Mouse (Mus musculus) kidney, embryonic 15.5 days (tissue): Measurements from ENCODE around the gene Sfmbt2. TPM values are rescaled to one million over a fixed set of nuclear protein-coding genes. Genes with fewer than 3 reads are reported as not detected.

Experiments
- ATAC-seq: fragments of 200-750 bp; cut with Nextera tagmentation; replicated peaks from 2 replicates; pipeline ENCODE4 v1.8.0; 2017; ENCODE audit warnings: moderate TSS enrichment; ENCODE audit not compliant: low FRiP score
- H3K27ac ChIP-seq: fragments of 300-500 bp; sonication (generic); 2 replicates; pipeline ENCODE4 v1.5.1; 2015; ENCODE audit warnings: mild to moderate bottlenecking, inconsistent platforms
- H3K27me3 ChIP-seq: fragments of 300-500 bp; sonication (generic); 2 replicates; pipeline ENCODE4 v1.6.1; 2015; ENCODE audit warnings: inconsistent platforms
- H3K36me3 ChIP-seq: fragments of 300-500 bp; sonication (generic); 2 replicates; pipeline ENCODE4 v1.6.1; 2015; ENCODE audit warnings: inconsistent platforms
- H3K4me1 ChIP-seq: fragments of 300-500 bp; sonication (generic); 2 replicates; pipeline ENCODE4 v1.6.1; 2015; ENCODE audit warnings: inconsistent platforms
- H3K4me2 ChIP-seq: fragments of 300-500 bp; sonication (generic); 2 replicates; pipeline ENCODE4 v1.6.1; 2015; ENCODE audit warnings: moderate library complexity, mild to moderate bottlenecking, inconsistent platforms
- H3K4me3 ChIP-seq: fragments of 300-500 bp; sonication (generic); replicated peaks from 2 replicates; pipeline ENCODE4 v1.5.1; 2015; ENCODE audit warnings: mild to moderate bottlenecking, inconsistent platforms
- H3K9ac ChIP-seq: fragments of 300-500 bp; sonication (generic); 2 replicates; pipeline ENCODE4 v1.6.1; 2015; ENCODE audit warnings: mild to moderate bottlenecking, inconsistent platforms
- H3K9me3 ChIP-seq: fragments of 300-500 bp; sonication (generic); replicated peaks from 2 replicates; pipeline ENCODE4 v1.6.1; 2016; ENCODE audit warnings: inconsistent platforms
- WGBS: fragments of 180-500 bp; shearing (Covaris S2); methylation state at CpG from one replicate; pipeline ENCODE4 v1.1.7; 2015; ENCODE audit warnings: mixed read lengths; 5-methylcytosine and 5-hydroxymethylcytosine counted together
- microRNA counts: library from miRNA; unstranded; fragments of <30 nt; microRNA quantifications from one replicate; lab custom pipeline; 2016
- microRNA-seq: library from miRNA; unstranded; fragments of <30 nt; microRNA quantifications from one replicate; pipeline ENCODE4, GENCODE M21; 2016
- polyA plus RNA-seq: library from polyadenylated mRNA; unstranded; fragments of >200 nt; fragmentation: Nextera tagmentation; extraction: Ambion mirVana; gene quantifications from 2 replicates; pipeline ENCODE4 v1.2.1, GENCODE M21; 2015

Gene Sfmbt2
- polyA plus RNA-seq, 1 experiment from 2014 or later, result 2.0 TPM

- Histone ChIP-seq H3K9ac (no peak overlapping the region), H3K9me3 (no peaks in the 10 kb centered on the region), H3K27ac (no peak overlapping the region), H3K4me1 (no peaks in the 10 kb centered on the region), H3K36me3 (no peaks in the 10 kb centered on the region), H3K4me3 (no peak overlapping the region), H3K27me3 (no peaks in the 10 kb centered on the region), H3K4me2 (no peak overlapping the region)
- no peak for ATAC-seq
- 77% methylated on average over 3 of the region's 3 CpGs for WGBS
These were observed 205.8 kb downstream of the Sfmbt2 start for GRCm38 (mm10) chr2:10575962-10576740.

GRCm38 (mm10) chr2:10582673-10583072 lies 212.4 kb downstream of the Sfmbt2 start:
- ATAC-seq, result no peak
- Histone ChIP-seq H3K4me2 (no peak overlapping the region), H3K4me1 (no peaks in the 10 kb centered on the region), H3K27ac (no peak overlapping the region), H3K27me3 (no peaks in the 10 kb centered on the region), H3K4me3 (no peak overlapping the region), H3K9ac (no peak overlapping the region), H3K9me3 (no peaks in the 10 kb centered on the region), H3K36me3 (no peaks in the 10 kb centered on the region)
- WGBS, result 89% methylated on average over 4 of the region's 4 CpGs

- no peaks in the 10 kb centered on the region for H3K27me3 ChIP-seq
- H3K9me3 ChIP-seq, result no peaks in the 10 kb centered on the region
- no peak overlapping the region for H3K27ac ChIP-seq
- WGBS, result 80% methylated on average over 5 of the region's 5 CpGs
- no peaks in the 10 kb centered on the region for H3K36me3 ChIP-seq
- H3K9ac ChIP-seq, result no peak overlapping the region
- H3K4me3 ChIP-seq, result no peak overlapping the region
- no peak overlapping the region for H3K4me2 ChIP-seq
- ATAC-seq, result no peak
- no peaks in the 10 kb centered on the region for H3K4me1 ChIP-seq
These were observed 212.8 kb downstream of the Sfmbt2 start for GRCm38 (mm10) chr2:10583103-10583502.

GRCm38 (mm10) chr2:10591310-10591709 lies 221.0 kb downstream of the Sfmbt2 start:
- Histone ChIP-seq H3K4me1 (no peaks in the 10 kb centered on the region), H3K27ac (no peak overlapping the region), H3K36me3 (no peaks in the 10 kb centered on the region), H3K9ac (no peak overlapping the region), H3K9me3 (no peaks in the 10 kb centered on the region), H3K27me3 (no peaks in the 10 kb centered on the region), H3K4me2 (no peak overlapping the region), H3K4me3 (no peak overlapping the region)
- 75% methylated on average over 5 of the region's 5 CpGs for whole genome bisulfite sequencing
- ATAC-seq, result no peak

GRCm38 (mm10) chr2:10615500-10615899 lies 245.2 kb downstream of the Sfmbt2 start:
- H3K36me3 ChIP-seq, result no peaks in the 10 kb centered on the region
- no peak overlapping the region for H3K4me2 ChIP-seq
- H3K27me3 ChIP-seq, result no peaks in the 10 kb centered on the region
- no peak overlapping the region for H3K4me3 ChIP-seq
- no peak overlapping the region for H3K9ac ChIP-seq
- H3K27ac ChIP-seq, result no peak overlapping the region
- WGBS, result 49% methylated on average over 2 of the region's 2 CpGs
- no peaks in the 10 kb centered on the region for H3K4me1 ChIP-seq
- ATAC-seq, result peak; percentile 52; the same call in 1 of the 2 replicates
- no peaks in the 10 kb centered on the region for H3K9me3 ChIP-seq

MicroRNAs encoded within 50 kb of the gene (microRNA counts, 519-probe panel; counts per million panel counts)
- 31.7 counts per million for microRNA mmu-miR-297a+mmu-miR-466f+mmu-miR-669b (lab: Ali Mortazavi, UCI)
- microRNA mmu-miR-297b-3p (lab: Ali Mortazavi, UCI), result 31.7 counts per million
- 31.7 counts per million for microRNA mmu-miR-297b-5p (lab: Ali Mortazavi, UCI)
- microRNA mmu-miR-297c (lab: Ali Mortazavi, UCI), result 31.7 counts per million
- 2,708 counts per million, percentile 63 among the panel's probes with 10 or more counts for microRNA mmu-miR-466a-3p+mmu-miR-466b-3-3p (lab: Ali Mortazavi, UCI)
- microRNA mmu-miR-466a-5p+mmu-miR-466e-5p (lab: Ali Mortazavi, UCI), result 31.7 counts per million
- 2,112 counts per million, percentile 21 among the panel's probes with 10 or more counts for microRNA mmu-miR-466c-5p (lab: Ali Mortazavi, UCI)
- microRNA mmu-miR-466d-3p (lab: Ali Mortazavi, UCI), result 2,372 counts per million, percentile 34 among the panel's probes with 10 or more counts
- microRNA mmu-miR-466d-5p (lab: Ali Mortazavi, UCI), result 2,562 counts per million, percentile 50 among the panel's probes with 10 or more counts
- 31.7 counts per million for microRNA mmu-miR-466f-5p (lab: Ali Mortazavi, UCI)
- microRNA mmu-miR-466g (lab: Ali Mortazavi, UCI), result 2,727 counts per million, percentile 64 among the panel's probes with 10 or more counts
- microRNA mmu-miR-466h (lab: Ali Mortazavi, UCI), result 31.7 counts per million
- 2,239 counts per million, percentile 26 among the panel's probes with 10 or more counts for microRNA mmu-miR-466l (lab: Ali Mortazavi, UCI)
- 2,581 counts per million, percentile 52 among the panel's probes with 10 or more counts for microRNA mmu-miR-467a (lab: Ali Mortazavi, UCI)
- 1,376 counts per million, percentile 6 among the panel's probes with 10 or more counts for microRNA mmu-miR-467b (lab: Ali Mortazavi, UCI)
- 1,763 counts per million, percentile 10 among the panel's probes with 10 or more counts for microRNA mmu-miR-467c (lab: Ali Mortazavi, UCI)
- microRNA mmu-miR-467d (lab: Ali Mortazavi, UCI), result 31.7 counts per million
- microRNA mmu-miR-467e (lab: Ali Mortazavi, UCI), result 2,423 counts per million, percentile 37 among the panel's probes with 10 or more counts
- 2,677 counts per million, percentile 61 among the panel's probes with 10 or more counts for microRNA mmu-miR-669a (lab: Ali Mortazavi, UCI)
- microRNA mmu-miR-669e (lab: Ali Mortazavi, UCI), result 2,397 counts per million, percentile 36 among the panel's probes with 10 or more counts
- 3,006 counts per million, percentile 79 among the panel's probes with 10 or more counts for microRNA mmu-miR-669f (lab: Ali Mortazavi, UCI)
- microRNA mmu-miR-669g (lab: Ali Mortazavi, UCI), result 2,017 counts per million, percentile 16 among the panel's probes with 10 or more counts
- 31.7 counts per million for microRNA mmu-miR-669h-5p (lab: Ali Mortazavi, UCI)
- microRNA mmu-miR-669i (lab: Ali Mortazavi, UCI), result 2,417 counts per million, percentile 37 among the panel's probes with 10 or more counts
- microRNA mmu-miR-669j (lab: Ali Mortazavi, UCI), result 2,518 counts per million, percentile 45 among the panel's probes with 10 or more counts
- 31.7 counts per million for microRNA mmu-miR-669m (lab: Ali Mortazavi, UCI)
- 1,421 counts per million, percentile 6 among the panel's probes with 10 or more counts for microRNA mmu-miR-669o (lab: Ali Mortazavi, UCI)

Small RNAs within 50 kb of the gene (microRNA-seq; reads per million reads assigned to microRNA genes)
- gene Gm22051 (not detected), gene Gm22072 (not detected), gene Gm22091 (not detected), gene Gm22166 (not detected), gene Gm22239 (0.59 reads per million), gene Gm22626 (not detected), gene Gm22635 (not detected), gene Gm22677 (not detected), gene Gm22678 (not detected), gene Gm22775 (not detected), gene Gm22925 (not detected), gene Gm23108 (not detected), gene Gm23288 (not detected), gene Gm23542 (not detected), gene Gm23569 (not detected), gene Gm23571 (not detected), gene Gm23578 (not detected), gene Gm23651 (not detected), gene Gm23988 (not detected), gene Gm24028 (not detected), gene Gm24167 (not detected), gene Gm24315 (not detected), gene Gm24342 (not detected), gene Gm24488 (not detected), gene Gm24640 (not detected), gene Gm24673 (not detected), gene Gm24761 (not detected), gene Gm24806 (not detected), gene Gm25022 (not detected), gene Gm25158 (not detected), gene Gm25263 (0.44 reads per million), gene Gm25285 (not detected), gene Gm25316 (not detected), gene Gm25451 (not detected), gene Gm25673 (not detected), gene Gm25680 (not detected), gene Gm25701 (not detected), gene Gm25753 (not detected), gene Gm25943 (not detected), gene Gm26060 (not detected), gene Gm26073 (not detected), gene Gm26092 (not detected), gene Gm26156 (not detected), gene Gm26229 (not detected), gene Gm26398 (0.59 reads per million), gene Gm26426 (not detected), gene Gm26431 (not detected), gene Gm26491 (not detected), gene Mir297a-2 (4.7 reads per million, percentile 23 among the genes with 10 or more reads in this experiment), gene Mir297a-3 (not detected), gene Mir297a-4 (not detected), gene Mir297b (not detected), gene Mir297c (not detected), gene Mir466 (not detected), gene Mir466b-1 (not detected), gene Mir466b-2 (not detected), gene Mir466b-3 (0.89 reads per million), gene Mir466b-4 (not detected), gene Mir466b-5 (not detected), gene Mir466b-6 (not detected), gene Mir466b-7 (not detected), gene Mir466b-8 (not detected), gene Mir466c-1 (not detected), gene Mir466c-2 (not detected), gene Mir466d (not detected), gene Mir466e (not detected), gene Mir466f-1 (not detected), gene Mir466f-2 (not detected), gene Mir466f-3 (not detected), gene Mir466g (not detected), gene Mir466h (0.74 reads per million), gene Mir466l (0.59 reads per million), gene Mir466m (not detected), gene Mir466n (21.6 reads per million, percentile 40 among the genes with 10 or more reads in this experiment), gene Mir466o (1.0 reads per million), gene Mir466p (not detected), gene Mir467a-1 (not detected), gene Mir467a-10 (not detected), gene Mir467a-2 (not detected), gene Mir467a-3 (not detected), gene Mir467a-4 (not detected), gene Mir467a-5 (not detected), gene Mir467a-6 (not detected), gene Mir467a-7 (not detected), gene Mir467a-8 (not detected), gene Mir467a-9 (not detected), gene Mir467b (2.5 reads per million, percentile 12 among the genes with 10 or more reads in this experiment), gene Mir467c (1,580 reads per million, percentile 82 among the genes with 10 or more reads in this experiment), gene Mir467d (1,626 reads per million, percentile 82 among the genes with 10 or more reads in this experiment), gene Mir467e (1,512 reads per million, percentile 82 among the genes with 10 or more reads in this experiment), gene Mir669a-1 (not detected), gene Mir669a-10 (not detected), gene Mir669a-11 (not detected), gene Mir669a-12 (not detected), gene Mir669a-2 (not detected), gene Mir669a-3 (not detected), gene Mir669a-4 (not detected), gene Mir669a-5 (not detected), gene Mir669a-6 (not detected), gene Mir669a-7 (not detected), gene Mir669a-8 (not detected), gene Mir669a-9 (not detected), gene Mir669b (not detected), gene Mir669c (110 reads per million, percentile 57 among the genes with 10 or more reads in this experiment), gene Mir669d (not detected), gene Mir669d-2 (not detected), gene Mir669e (17.8 reads per million, percentile 37 among the genes with 10 or more reads in this experiment), gene Mir669f (1.3 reads per million), gene Mir669g (not detected), gene Mir669h (3.8 reads per million, percentile 20 among the genes with 10 or more reads in this experiment), gene Mir669i (not detected), gene Mir669j (not detected), gene Mir669k (not detected), gene Mir669l (343 reads per million, percentile 70 among the genes with 10 or more reads in this experiment), gene Mir669m-1 (not detected), gene Mir669m-2 (not detected), gene Mir669o (424 reads per million, percentile 72 among the genes with 10 or more reads in this experiment), gene Mir669p-1 (not detected), gene Mir669p-2 (not detected)

Other genes starting within 250 kb of the Sfmbt2 start
- 2.3 and 4.4 TPM in 2 replicates for gene Itih2, start 239.1 kb upstream of the Sfmbt2 start, polyA plus RNA-seq
- 5.8 and 6.9 TPM in 2 replicates for gene Itih5, start 216.9 kb upstream of the Sfmbt2 start, polyA plus RNA-seq